Mouse (Mus musculus): ENCODE data around the gene Lrrc3c. TPM values are rescaled to one million over a fixed set of nuclear protein-coding genes. Genes with fewer than 3 reads are reported as not detected.

The Lrrc3c gene
- polyA plus RNA-seq, 1 experiment: not detected

- no peak for DNase-seq (ENCODE audit: low read depth in 1 of 2, low spot score in 2 of 2)
- no peaks in the 10 kb centered on the region for H3K27me3 ChIP-seq (ENCODE audit: control insufficient read depth, insufficient read depth, low read length)
- H3K27ac ChIP-seq (ENCODE audit: insufficient read depth, low read length): no peak overlapping the region
- H3K4me1 ChIP-seq (ENCODE audit: control insufficient read depth, insufficient read depth, insufficient read length): peaks cover 3% of the 10 kb centered on the region; the same call in 1 of the 2 replicates
- no peak for TF ChIP-seq CTCF (IDR thresholded peaks at IDR 0.05; ENCODE audit: extremely low read depth, insufficient read depth, insufficient read length, insufficient replicate concordance)
- TF ChIP-seq POLR2A (IDR thresholded peaks at IDR 0.05; ENCODE audit: low read depth, low read length): no peak
- no peak overlapping the region for H3K4me3 ChIP-seq (ENCODE audit: extremely low read depth, insufficient read depth, insufficient read length)
- 87% methylated on average over 6 of the region's 6 CpGs for WGBS
- peaks cover 14% of the 10 kb centered on the region for H3K36me3 ChIP-seq (ENCODE audit: control insufficient read depth, insufficient read depth, low read length)
These were observed 13.4 kb upstream of the Lrrc3c start for GRCm38 (mm10) chr11:98584629-98585177.

- Histone ChIP-seq H3K36me3 (ENCODE audit: control insufficient read depth, insufficient read depth, low read length) (peaks cover 14% of the 10 kb centered on the region), H3K4me1 (ENCODE audit: control insufficient read depth, insufficient read depth, insufficient read length) (peaks cover 3% of the 10 kb centered on the region; the same call in 1 of the 2 replicates), H3K27ac (ENCODE audit: insufficient read depth, low read length) (no peak overlapping the region), H3K27me3 (ENCODE audit: control insufficient read depth, insufficient read depth, low read length) (no peaks in the 10 kb centered on the region), H3K4me3 (ENCODE audit: extremely low read depth, insufficient read depth, insufficient read length) (peak overlapping the region; percentile 87)
- no peak for TF ChIP-seq POLR2A (IDR thresholded peaks at IDR 0.05; ENCODE audit: low read depth, low read length)
- TF ChIP-seq CTCF (IDR thresholded peaks at IDR 0.05; ENCODE audit: extremely low read depth, insufficient read depth, insufficient read length, insufficient replicate concordance): no peak
- WGBS: 4% methylated on average over 22 of the region's 22 CpGs
- DNase-seq (ENCODE audit: low read depth in 1 of 2, low spot score in 2 of 2): no peak
These were observed 11.8 kb upstream of the Lrrc3c start for GRCm38 (mm10) chr11:98586087-98586891.

- H3K27me3 ChIP-seq (ENCODE audit: control insufficient read depth, insufficient read depth, low read length): no peaks in the 10 kb centered on the region
- DNase-seq (ENCODE audit: low read depth in 1 of 2, low spot score in 2 of 2): peak; percentile 82 to 97
- TF ChIP-seq CTCF (IDR thresholded peaks at IDR 0.05; ENCODE audit: extremely low read depth, insufficient read depth, insufficient read length, insufficient replicate concordance) (no peak), POLR2A (IDR thresholded peaks at IDR 0.05; ENCODE audit: low read depth, low read length) (no peak; the same call in 1 of the 2 replicates)
- H3K27ac ChIP-seq (ENCODE audit: insufficient read depth, low read length): peak within 1 kb of the TSS; percentile 59
- H3K4me3 ChIP-seq (ENCODE audit: extremely low read depth, insufficient read depth, insufficient read length): peak within 1 kb of the TSS; percentile 87
- WGBS: 1% methylated on average over 48 of the region's 49 CpGs
- H3K36me3 ChIP-seq (ENCODE audit: control insufficient read depth, insufficient read depth, low read length): peaks cover 14% of the 10 kb centered on the region
- H3K4me1 ChIP-seq (ENCODE audit: control insufficient read depth, insufficient read depth, insufficient read length): peaks cover 3% of the 10 kb centered on the region; the same call in 1 of the 2 replicates
These were observed 11.1 kb upstream of the Lrrc3c start, which contains the start of gene Ormdl3 for GRCm38 (mm10) chr11:98586892-98587563. Gene Ormdl3, minus strand, starts transcription at chr11:98587368.

GRCm38 (mm10) chr11:98587684-98588546 is 10.2 kb upstream of the Lrrc3c start:
- Histone ChIP-seq H3K4me1 (ENCODE audit: control insufficient read depth, insufficient read depth, insufficient read length) (peaks cover 3% of the 10 kb centered on the region; the same call in 1 of the 2 replicates), H3K4me3 (ENCODE audit: extremely low read depth, insufficient read depth, insufficient read length) (peak overlapping the region; percentile 53; the same call in 1 of the 2 replicates), H3K36me3 (ENCODE audit: control insufficient read depth, insufficient read depth, low read length) (peaks cover 6% of the 10 kb centered on the region; the same call in 1 of the 2 replicates), H3K27me3 (ENCODE audit: control insufficient read depth, insufficient read depth, low read length) (no peaks in the 10 kb centered on the region), H3K27ac (ENCODE audit: insufficient read depth, low read length) (peak overlapping the region; percentile 36)
- peak in 1 of 2 experiments; percentile 25 for DNase-seq (ENCODE audit: low read depth in 1 of 2, low spot score in 2 of 2)
- 16% methylated on average over 20 of the region's 20 CpGs for WGBS
- no peak for TF ChIP-seq CTCF (IDR thresholded peaks at IDR 0.05; ENCODE audit: extremely low read depth, insufficient read depth, insufficient read length, insufficient replicate concordance)
- no peak for TF ChIP-seq POLR2A (IDR thresholded peaks at IDR 0.05; ENCODE audit: low read depth, low read length)

GRCm38 (mm10) chr11:98588833-98589281 is 9.2 kb upstream of the Lrrc3c start:
- Histone ChIP-seq H3K4me3 (ENCODE audit: extremely low read depth, insufficient read depth, insufficient read length) (no peak overlapping the region), H3K27ac (ENCODE audit: insufficient read depth, low read length) (peak overlapping the region; percentile 9; the same call in 1 of the 2 replicates), H3K36me3 (ENCODE audit: control insufficient read depth, insufficient read depth, low read length) (no peaks in the 10 kb centered on the region), H3K27me3 (ENCODE audit: control insufficient read depth, insufficient read depth, low read length) (no peaks in the 10 kb centered on the region), H3K4me1 (ENCODE audit: control insufficient read depth, insufficient read depth, insufficient read length) (peaks cover 3% of the 10 kb centered on the region; the same call in 1 of the 2 replicates)
- 56% methylated on average over 6 of the region's 6 CpGs for WGBS
- TF ChIP-seq CTCF (IDR thresholded peaks at IDR 0.05; ENCODE audit: extremely low read depth, insufficient read depth, insufficient read length, insufficient replicate concordance) (no peak), POLR2A (IDR thresholded peaks at IDR 0.05; ENCODE audit: low read depth, low read length) (no peak)
- DNase-seq (ENCODE audit: low read depth in 1 of 2, low spot score in 2 of 2): no peak

GRCm38 (mm10) chr11:98589306-98589705 is 8.8 kb upstream of the Lrrc3c start:
- DNase-seq (ENCODE audit: low read depth in 1 of 2, low spot score in 2 of 2): no peak
- no peak for TF ChIP-seq CTCF (IDR thresholded peaks at IDR 0.05; ENCODE audit: extremely low read depth, insufficient read depth, insufficient read length, insufficient replicate concordance)
- no peak for TF ChIP-seq POLR2A (IDR thresholded peaks at IDR 0.05; ENCODE audit: low read depth, low read length)
- Histone ChIP-seq H3K4me1 (ENCODE audit: control insufficient read depth, insufficient read depth, insufficient read length) (peaks cover 3% of the 10 kb centered on the region; the same call in 1 of the 2 replicates), H3K27me3 (ENCODE audit: control insufficient read depth, insufficient read depth, low read length) (no peaks in the 10 kb centered on the region), H3K36me3 (ENCODE audit: control insufficient read depth, insufficient read depth, low read length) (no peaks in the 10 kb centered on the region), H3K4me3 (ENCODE audit: extremely low read depth, insufficient read depth, insufficient read length) (no peak overlapping the region), H3K27ac (ENCODE audit: insufficient read depth, low read length) (0 out of 2 replicates have a peak overlapping the region, but pooled peaks have one; percentile 9)
- 83% methylated on average over 8 of the region's 8 CpGs for WGBS
